Mouse (Mus musculus) liver, adult (tissue): Measurements from ENCODE around the gene Olfr615.
"Not testable (repeated sequence)": the region's sequence is repeated elsewhere in the genome, so short reads cannot be mapped to it uniquely, and the experiment has no call there.

Source experiments
- GATA4 ChIP-seq: IDR thresholded peaks from 2 replicates; pipeline ENCODE4 v1.6.1; 2014; ENCODE audit warnings: mild to moderate bottlenecking, low read length; ENCODE audit not compliant: insufficient replicate concordance

Gene Olfr615

GRCm38 (mm10) chr7:103555779-103556178, at the start of gene Olfr615:
Gene Olfr615 (plus strand): TSS chr7:103556079.
- no peak for TF ChIP-seq GATA4

- TF ChIP-seq GATA4 = no peak
Measured at GRCm38 (mm10) chr7:103512022-103512421, 43.9 kb upstream of the Olfr615 start, which contains the start of gene Olfr610. Gene Olfr610 (minus strand): TSS chr7:103512122.

GRCm38 (mm10) chr7:103520746-103521145, 35.1 kb upstream of the Olfr615 start, which contains the start of gene Olfr611:
Gene Olfr611 (minus strand): TSS chr7:103520846.
- TF ChIP-seq GATA4 = not testable (repeated sequence)

- not testable (repeated sequence) for TF ChIP-seq GATA4
Measured at GRCm38 (mm10) chr7:103542617-103543016, 13.3 kb upstream of the Olfr615 start, which contains the start of gene Olfr612. Gene Olfr612 (minus strand): TSS chr7:103542717.

- TF ChIP-seq GATA4 = no peak
Measured at GRCm38 (mm10) chr7:103547774-103548173, 8.1 kb upstream of the Olfr615 start, which contains the start of gene Olfr613. Gene Olfr613 (plus strand): TSS chr7:103548074.

GRCm38 (mm10) chr7:103569043-103569442, 13.2 kb downstream of the Olfr615 start, which contains the start of gene Olfr616:
Gene Olfr616 (minus strand): TSS chr7:103569143.
- no peak for TF ChIP-seq GATA4

- no peak for TF ChIP-seq GATA4
Measured at GRCm38 (mm10) chr7:103572761-103573160, 16.9 kb downstream of the Olfr615 start, which contains the start of gene Olfr617. Gene Olfr617 (plus strand): TSS chr7:103573061.

- no peak for TF ChIP-seq GATA4
Measured at GRCm38 (mm10) chr7:103589803-103590202, 33.9 kb downstream of the Olfr615 start, which contains the start of gene Olfr618. Gene Olfr618 (plus strand): TSS chr7:103590103.

GRCm38 (mm10) chr7:103600275-103600674, 44.4 kb downstream of the Olfr615 start, which contains the start of gene Olfr619:
Gene Olfr619 (plus strand): TSS chr7:103600575.
- no peak for TF ChIP-seq GATA4

- no peak for TF ChIP-seq GATA4
Measured at GRCm38 (mm10) chr7:103607425-103607824, 51.5 kb downstream of the Olfr615 start.

GRCm38 (mm10) chr7:103612434-103612833, 56.6 kb downstream of the Olfr615 start, which contains the start of gene Olfr620:
Gene Olfr620 (minus strand): TSS chr7:103612534.
- TF ChIP-seq GATA4 = no peak
